Mouse (Mus musculus) adipocyte (in vitro differentiated cells): ENCODE results near the gene Cenpt.

Experiments used
- DNase-seq: peaks from one replicate; pipeline ENCODE4 v3.0.0-alpha.2; 2016; ENCODE audit warnings: low spot score

Cenpt gene

DNA sequence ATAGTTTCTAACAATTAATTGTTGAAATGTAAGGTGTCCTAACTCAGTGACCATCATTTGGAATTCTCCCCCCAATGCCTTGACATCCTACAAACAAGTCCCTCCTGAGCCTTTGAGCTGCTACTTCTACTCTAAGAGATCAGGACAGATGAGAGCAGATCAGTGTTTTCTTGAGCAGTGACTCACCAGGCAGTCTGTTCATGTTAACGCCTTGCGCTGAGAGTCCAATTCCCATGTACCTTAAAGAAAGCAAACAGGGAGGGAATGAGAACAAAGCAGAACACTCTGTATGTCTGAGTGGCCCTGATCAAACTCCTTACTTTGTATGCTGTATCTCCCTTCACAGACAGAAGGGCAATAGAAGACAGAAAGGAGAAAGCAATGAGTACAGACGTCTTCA lies 47.7 kb downstream of the Cenpt start:
- DNase-seq: no peak

GRCm38 (mm10) chr8:105804797-105805196 lies 48.3 kb downstream of the Cenpt start:
- no peak for DNase-seq

DNA sequence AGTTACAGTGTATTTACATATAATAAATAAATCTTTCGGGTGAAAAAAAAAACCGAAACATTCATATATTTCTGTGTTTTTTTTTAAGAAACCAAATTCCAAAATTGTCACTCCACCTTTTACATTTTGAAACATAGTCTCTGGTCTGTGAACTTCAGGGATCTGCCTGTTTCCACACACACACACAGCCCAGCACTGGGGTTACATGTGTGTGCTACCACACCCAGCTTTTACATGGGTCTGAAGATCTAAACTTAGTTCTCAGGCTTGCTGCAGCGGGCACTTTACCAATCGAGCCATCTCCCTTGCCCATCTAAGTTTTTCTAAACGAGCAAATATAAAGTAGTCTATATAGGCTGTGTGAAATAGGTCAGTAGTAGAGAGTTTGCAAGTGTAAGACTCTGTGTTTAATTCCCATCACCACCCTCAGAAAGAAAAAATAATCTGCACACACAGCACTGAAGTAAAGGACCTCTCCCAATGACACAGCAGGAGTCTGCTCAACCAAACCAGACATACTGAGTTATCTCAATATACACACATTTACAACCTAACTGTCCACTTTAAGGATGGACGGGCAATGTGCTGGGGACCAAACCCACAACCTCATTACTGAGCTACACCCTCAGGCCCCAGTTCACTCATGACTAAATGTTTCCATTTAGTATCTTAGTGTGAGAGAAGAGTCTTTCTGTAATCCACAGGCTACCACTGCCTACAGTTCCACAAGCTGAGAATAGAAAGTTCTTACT lies 51.7 kb downstream of the Cenpt start:
- no peak for DNase-seq

DNA sequence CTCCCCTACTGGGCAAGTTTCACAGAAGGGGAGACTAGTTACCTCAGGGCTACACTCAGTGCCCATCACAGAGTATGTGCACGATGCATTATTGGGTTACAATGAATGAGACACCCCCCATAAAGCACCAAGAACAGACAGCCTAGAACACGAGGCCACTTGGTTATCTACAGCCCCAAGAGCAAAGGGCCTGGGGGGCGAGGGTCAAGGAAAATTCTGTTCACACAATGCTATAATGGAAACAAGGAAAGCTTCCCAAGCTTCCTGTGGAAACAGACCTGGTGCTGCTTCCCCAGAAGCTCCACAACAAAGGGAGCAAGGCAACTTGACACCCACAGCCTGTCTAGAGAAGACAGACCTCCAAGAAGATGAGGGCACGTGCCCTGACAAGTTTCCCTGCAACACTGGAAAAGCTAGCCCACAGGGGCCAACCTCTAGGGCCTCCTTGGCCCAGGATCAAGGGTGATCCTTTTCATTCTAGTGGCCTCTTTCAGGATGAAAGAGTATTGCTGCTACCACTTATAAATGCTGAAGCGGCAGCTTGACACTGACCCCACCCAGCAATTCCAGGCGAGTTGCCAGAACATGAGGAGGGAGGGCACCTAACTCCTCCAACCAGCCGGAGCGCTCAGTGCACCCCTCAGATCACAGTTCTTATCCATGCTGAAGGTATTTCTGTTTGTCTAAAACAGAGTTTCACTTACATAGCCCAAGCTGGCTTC lies 53.8 kb downstream of the Cenpt start:
- no peak for DNase-seq

GRCm38 (mm10) chr8:105798408-105798807 lies 54.7 kb downstream of the Cenpt start:
- no peak for DNase-seq

DNA sequence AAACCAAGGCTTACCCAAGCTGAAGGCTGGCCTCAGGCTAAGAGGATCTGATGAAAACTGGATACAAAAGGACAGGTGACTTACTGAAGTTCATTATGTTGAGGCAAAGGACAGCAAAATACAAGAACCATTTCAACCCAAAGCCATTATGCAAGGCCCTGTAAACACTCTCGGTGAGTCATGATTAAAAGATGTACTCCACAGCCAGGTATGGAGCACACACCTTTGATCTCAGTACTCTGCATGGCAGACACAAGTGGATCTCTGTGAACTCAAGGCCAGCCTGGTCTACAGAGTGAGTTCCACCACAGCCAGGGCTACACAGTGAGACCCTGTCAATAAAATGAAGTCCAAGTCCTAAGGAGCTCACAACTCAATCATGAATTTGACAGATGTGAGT lies 57.3 kb downstream of the Cenpt start:
- DNase-seq: no peak
